Mouse (Mus musculus) ES-Bruce4 (cell line): ENCODE measurements at regions not wholly inside any gene's neighbourhood (a gene's known extent, or its start where the extent isn't known, plus 50 kb on each side); places are given as distances from the start of the nearest gene placed in this dataset.

Source experiments
- CTCF ChIP-seq: IDR thresholded peaks from one replicate; pipeline ENCODE4 v1.8.1; 2011; ENCODE audit warnings: low read depth, low read length
- POLR2A ChIP-seq: IDR thresholded peaks from one replicate; pipeline ENCODE4 v1.8.1; 2011; ENCODE audit warnings: low read length; ENCODE audit not compliant: insufficient read depth

DNA sequence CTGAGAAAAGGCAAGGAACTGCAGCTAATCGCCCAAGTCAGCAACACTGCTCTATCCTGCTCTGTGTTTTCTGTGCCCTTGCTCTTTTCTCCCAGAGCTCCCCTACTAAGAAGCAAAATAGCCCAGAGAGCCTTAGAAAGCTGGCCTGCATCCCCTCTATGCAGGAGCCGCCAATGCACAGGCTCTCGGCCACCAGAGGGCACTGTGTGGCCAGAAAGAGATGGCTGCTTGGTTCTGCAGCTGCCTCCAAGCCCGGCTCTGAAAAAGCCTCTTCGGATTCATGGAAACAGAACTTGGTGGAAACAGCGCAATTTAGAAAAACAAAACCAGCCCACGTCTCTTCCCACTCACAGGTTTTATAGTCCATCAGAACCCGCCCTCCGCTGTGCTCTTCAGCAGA lies 1628.4 kb upstream of the Gm6569 start:
- TF ChIP-seq CTCF (peak; percentile 80), POLR2A (no peak)
